Mouse (Mus musculus): ENCODE results near the gene Pex14. TPM values are rescaled to one million over a fixed set of nuclear protein-coding genes. Genes with fewer than 3 reads are reported as not detected.

The Pex14 gene
- total and polyA plus RNA-seq, 2 experiments, result 35.6 to 58.2 TPM

DNA sequence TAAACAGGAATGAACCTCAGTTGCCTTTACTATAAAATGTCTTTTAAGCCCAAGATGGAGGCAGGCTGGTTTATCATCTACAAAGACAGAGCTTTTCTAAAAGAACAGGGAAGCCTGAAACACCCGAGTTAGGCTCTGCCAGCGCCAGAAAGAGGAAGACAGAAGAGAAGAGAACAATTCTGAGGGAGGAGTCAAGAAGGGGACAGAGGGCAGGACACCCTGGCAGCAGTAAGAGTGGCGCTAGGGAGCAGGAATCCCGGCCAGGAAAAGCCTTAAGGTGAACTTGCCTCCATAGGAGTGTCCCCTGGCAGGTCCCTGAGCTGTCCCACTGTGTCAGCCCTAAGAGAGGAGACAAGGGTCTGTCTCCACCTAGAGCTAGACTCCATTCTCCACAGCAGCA, 43.9 kb upstream of the Pex14 start:
- Histone ChIP-seq H3K79me2 (ENCODE audit: control insufficient read depth, insufficient read depth, low read length) (no peaks in the 10 kb centered on the region), H3K4me1 (ENCODE audit: control insufficient read depth, insufficient read depth, low read length) (peaks cover 5% of the 10 kb centered on the region; the same call in 1 of the 2 replicates), H3K4me3 (ENCODE audit: insufficient read depth, low read depth, low read length) (no peak overlapping the region), H3K36me3 (ENCODE audit: control insufficient read depth, insufficient read depth, low read length) (no peaks in the 10 kb centered on the region), H3K9ac (ENCODE audit: low read depth, low read length) (no peak overlapping the region), H3K27ac (replicated peaks; ENCODE audit: insufficient read depth, low read depth, low read length) (no peak overlapping the region), H3K27me3 (ENCODE audit: control insufficient read depth, insufficient read depth, low read length) (no peaks in the 10 kb centered on the region)
- TF ChIP-seq POLR2A (IDR thresholded peaks at IDR 0.05; ENCODE audit: extremely low read depth, insufficient read depth, low read length) (no peak), CTCF (IDR thresholded peaks at IDR 0.05; ENCODE audit: low read depth, low read length) (no peak)
- DNase-seq (ENCODE audit: extremely low read depth, low read depth, low spot score), result no peak
- WGBS, result 24% methylated on average over 4 of the region's 4 CpGs

DNA sequence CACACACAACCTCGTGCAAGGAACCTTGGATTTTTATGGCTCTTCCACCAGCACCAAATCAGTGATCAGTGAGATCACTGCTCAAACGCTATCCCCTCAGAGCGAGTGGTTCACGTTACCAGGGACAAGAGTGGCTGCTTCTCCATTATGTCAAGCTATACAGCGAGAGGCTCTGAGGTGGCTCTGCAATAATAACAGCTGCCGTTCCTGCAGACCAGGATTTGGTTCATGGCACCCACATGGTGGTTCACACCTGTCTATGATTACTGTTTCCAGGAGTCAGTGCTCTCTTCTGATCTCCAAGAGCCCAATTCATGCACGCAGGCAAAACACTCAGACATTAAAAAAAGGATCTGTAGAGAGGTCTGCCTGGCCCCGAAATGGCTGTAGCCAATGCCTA, 38.8 kb upstream of the Pex14 start:
- H3K36me3 ChIP-seq (ENCODE audit: control insufficient read depth, insufficient read depth, low read length), result no peaks in the 10 kb centered on the region
- H3K4me3 ChIP-seq (ENCODE audit: insufficient read depth, low read depth, low read length), result no peak overlapping the region
- 92% methylated on average over 8 of the region's 8 CpGs for WGBS
- no peak for DNase-seq (ENCODE audit: extremely low read depth, low read depth, low spot score)
- H3K4me1 ChIP-seq (ENCODE audit: control insufficient read depth, insufficient read depth, low read length), result no peaks in the 10 kb centered on the region
- TF ChIP-seq CTCF (IDR thresholded peaks at IDR 0.05; ENCODE audit: low read depth, low read length) (no peak), POLR2A (IDR thresholded peaks at IDR 0.05; ENCODE audit: extremely low read depth, insufficient read depth, low read length) (no peak)
- no peak overlapping the region for H3K27ac ChIP-seq (replicated peaks; ENCODE audit: insufficient read depth, low read depth, low read length)
- H3K79me2 ChIP-seq (ENCODE audit: control insufficient read depth, insufficient read depth, low read length), result no peaks in the 10 kb centered on the region
- H3K9ac ChIP-seq (ENCODE audit: low read depth, low read length), result no peak overlapping the region
- H3K27me3 ChIP-seq (ENCODE audit: control insufficient read depth, insufficient read depth, low read length), result no peaks in the 10 kb centered on the region

DNA sequence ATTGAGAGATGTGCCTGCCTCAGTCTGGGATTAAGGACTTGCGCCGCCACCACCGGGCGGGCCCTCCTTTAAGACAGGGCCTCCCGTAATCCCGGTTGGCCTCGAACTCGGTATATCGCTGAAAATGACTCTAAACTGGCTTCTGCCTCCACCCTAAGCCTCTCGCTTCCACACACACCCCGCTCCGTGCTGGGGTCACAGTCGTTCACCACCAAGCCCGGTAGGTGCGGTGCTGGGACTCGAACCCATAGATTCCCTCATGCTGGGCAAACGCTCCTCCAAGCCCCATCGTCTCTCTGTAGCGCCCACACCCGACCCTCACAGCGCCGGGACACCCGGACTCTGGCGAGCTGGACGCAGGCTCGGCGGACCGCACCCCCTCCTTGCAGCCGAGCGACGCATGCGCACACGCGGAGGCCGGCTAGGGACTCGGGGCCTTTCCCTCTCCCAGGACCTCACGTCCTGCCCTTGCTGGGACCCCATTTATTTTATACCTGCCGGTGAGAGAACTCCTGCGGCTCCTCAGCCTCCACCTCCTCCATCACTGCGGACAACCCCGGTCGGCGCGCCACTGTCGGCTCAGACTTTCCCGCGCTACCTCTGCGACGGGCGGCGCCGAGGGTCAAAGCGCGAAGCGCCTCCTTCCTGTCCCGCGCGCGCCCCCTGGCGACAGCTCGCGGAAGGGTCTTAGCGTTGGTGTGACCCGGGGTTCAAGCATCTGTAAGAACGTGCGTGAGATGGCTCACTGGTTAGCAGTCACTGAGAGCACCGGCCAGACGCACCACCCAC, 37.5 kb upstream of the Pex14 start, which contains the start of gene Cenps:
Gene Cenps, minus strand, starts transcription at position 648 of the 789 bp plus-strand sequence.
- Histone ChIP-seq H3K36me3 (ENCODE audit: control insufficient read depth, insufficient read depth, low read length) (no peaks in the 10 kb centered on the region), H3K9ac (ENCODE audit: low read depth, low read length) (peak within 1 kb of the TSS; percentile 58), H3K4me3 (ENCODE audit: insufficient read depth, low read depth, low read length) (peak within 1 kb of the TSS; percentile 73), H3K4me1 (ENCODE audit: control insufficient read depth, insufficient read depth, low read length) (no peaks in the 10 kb centered on the region), H3K27me3 (ENCODE audit: control insufficient read depth, insufficient read depth, low read length) (no peaks in the 10 kb centered on the region), H3K27ac (replicated peaks; ENCODE audit: insufficient read depth, low read depth, low read length) (no peak within 1 kb of the TSS), H3K79me2 (ENCODE audit: control insufficient read depth, insufficient read depth, low read length) (no peaks in the 10 kb centered on the region)
- TF ChIP-seq CTCF (IDR thresholded peaks at IDR 0.05; ENCODE audit: low read depth, low read length) (peak; percentile 87), POLR2A (IDR thresholded peaks at IDR 0.05; ENCODE audit: extremely low read depth, insufficient read depth, low read length) (no peak)
- 3% methylated on average over 68 of the region's 68 CpGs for WGBS
- DNase-seq (ENCODE audit: extremely low read depth, low read depth, low spot score), result peak; percentile 51

DNA sequence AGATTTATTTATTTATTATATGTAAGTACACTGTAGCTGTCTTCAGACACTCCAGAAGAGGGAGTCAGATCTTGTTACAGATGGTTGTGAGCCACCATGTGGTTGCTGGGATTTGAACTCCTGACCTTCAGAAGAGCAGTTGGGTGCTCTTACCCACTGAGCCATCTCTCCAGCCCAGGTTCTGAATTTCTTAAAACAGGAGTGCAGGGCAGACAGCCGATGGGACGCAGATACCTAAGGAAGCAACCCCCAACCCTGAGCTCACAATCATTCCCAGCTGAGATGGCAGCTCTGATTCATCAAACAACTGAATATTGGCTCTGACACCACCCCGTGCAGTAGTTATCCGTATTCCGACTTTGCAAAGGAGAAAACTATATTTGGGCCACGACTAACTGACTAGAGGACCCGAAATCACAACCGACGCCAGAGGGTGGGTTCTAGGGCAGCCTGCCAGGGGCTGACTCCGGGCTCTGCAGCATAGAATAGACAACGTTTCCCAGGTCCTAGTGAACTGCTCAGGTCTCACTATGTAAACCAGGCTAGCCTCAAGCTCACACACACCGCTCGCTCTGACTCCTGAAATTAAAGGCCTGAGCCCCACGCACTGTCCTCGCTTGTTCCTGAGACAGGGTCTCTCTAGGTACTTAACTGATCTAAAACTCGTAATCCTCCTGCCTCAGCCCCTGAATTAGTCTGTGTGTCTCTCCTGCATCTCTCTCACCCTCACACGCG, 36.6 kb upstream of the Pex14 start:
- peaks cover 3% of the 10 kb centered on the region for H3K4me1 ChIP-seq (ENCODE audit: control insufficient read depth, insufficient read depth, low read length)
- 84% methylated on average over 18 of the region's 18 CpGs for WGBS
- no peak overlapping the region for H3K27ac ChIP-seq (replicated peaks; ENCODE audit: insufficient read depth, low read depth, low read length)
- H3K4me3 ChIP-seq (ENCODE audit: insufficient read depth, low read depth, low read length), result no peak overlapping the region
- no peak overlapping the region for H3K9ac ChIP-seq (ENCODE audit: low read depth, low read length)
- TF ChIP-seq CTCF (IDR thresholded peaks at IDR 0.05; ENCODE audit: low read depth, low read length), result no peak
- no peak for TF ChIP-seq POLR2A (IDR thresholded peaks at IDR 0.05; ENCODE audit: extremely low read depth, insufficient read depth, low read length)
- H3K27me3 ChIP-seq (ENCODE audit: control insufficient read depth, insufficient read depth, low read length), result no peaks in the 10 kb centered on the region
- H3K36me3 ChIP-seq (ENCODE audit: control insufficient read depth, insufficient read depth, low read length), result no peaks in the 10 kb centered on the region
- no peak for DNase-seq (ENCODE audit: extremely low read depth, low read depth, low spot score)
- no peaks in the 10 kb centered on the region for H3K79me2 ChIP-seq (ENCODE audit: control insufficient read depth, insufficient read depth, low read length)

DNA sequence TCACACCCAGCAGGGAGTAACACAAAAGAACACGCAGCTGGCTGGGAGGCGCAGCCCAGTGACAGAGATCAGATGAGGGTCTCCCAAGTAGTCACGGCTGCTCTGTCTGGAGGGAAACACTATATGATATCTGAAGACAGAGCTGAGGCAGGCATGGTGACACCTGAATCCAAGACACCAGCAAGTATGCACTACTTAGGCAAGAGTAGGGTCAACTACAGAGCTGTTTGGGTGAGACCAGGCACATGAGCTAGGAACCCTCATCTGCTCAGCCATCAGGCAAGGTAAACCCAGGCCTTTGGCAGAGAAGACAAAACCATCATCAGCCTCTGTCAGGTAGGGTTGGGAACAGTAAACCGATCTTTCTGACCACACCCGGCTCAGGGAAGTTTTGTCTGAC, 33.7 kb upstream of the Pex14 start:
- DNase-seq (ENCODE audit: extremely low read depth, low read depth, low spot score), result no peak

More for the DNA sequence above, 33.7 kb upstream of the Pex14 start:
- Histone ChIP-seq H3K36me3 (ENCODE audit: control insufficient read depth, insufficient read depth, low read length) (no peaks in the 10 kb centered on the region), H3K27me3 (ENCODE audit: control insufficient read depth, insufficient read depth, low read length) (no peaks in the 10 kb centered on the region), H3K4me1 (ENCODE audit: control insufficient read depth, insufficient read depth, low read length) (peaks cover 3% of the 10 kb centered on the region), H3K27ac (replicated peaks; ENCODE audit: insufficient read depth, low read depth, low read length) (no peak overlapping the region), H3K4me3 (ENCODE audit: insufficient read depth, low read depth, low read length) (no peak overlapping the region), H3K9ac (ENCODE audit: low read depth, low read length) (no peak overlapping the region), H3K79me2 (ENCODE audit: control insufficient read depth, insufficient read depth, low read length) (no peaks in the 10 kb centered on the region)
- TF ChIP-seq POLR2A (IDR thresholded peaks at IDR 0.05; ENCODE audit: extremely low read depth, insufficient read depth, low read length) (no peak), CTCF (IDR thresholded peaks at IDR 0.05; ENCODE audit: low read depth, low read length) (no peak)
- 96% methylated on average over 5 of the region's 5 CpGs for WGBS

Data from liver, adult 2 months (tissue).